In the genomic region with DNA sequence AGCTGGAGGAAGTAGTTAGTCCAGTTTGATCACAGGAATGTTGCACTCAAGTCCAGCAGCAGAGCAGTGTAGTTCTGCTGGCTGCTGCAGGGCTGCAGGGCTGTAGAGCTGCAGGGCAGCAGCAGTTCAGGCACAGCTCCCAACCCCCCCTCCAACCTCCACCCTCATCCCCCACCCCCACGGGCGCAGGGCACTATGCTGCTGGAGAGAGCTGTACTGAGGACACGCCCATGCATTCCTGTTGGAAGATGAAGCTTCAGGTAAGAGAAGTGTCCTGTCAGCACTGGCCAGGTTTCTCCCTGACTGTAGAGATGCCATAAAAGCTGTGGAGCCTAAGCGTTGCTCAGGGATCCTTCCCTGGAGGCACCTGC, we compare ENCODE assay signal across 9 mouse cellular contexts. TPM values are rescaled to one million over a fixed set of nuclear protein-coding genes. Genes with fewer than 3 reads are reported as not detected.
DNase-seq lines count a peak whose midpoint lies in the region; ATAC-seq and TF ChIP-seq lines count a peak whose summit lies in the region.
"Had no signal": no experiment of that assay in that cellular context is flagged by ENCODE, and none has a peak within 500 bp of the region (broad histone marks: within the 10 kb centered on the region; RNA-seq: fewer than 3 reads in every experiment).

No protein-coding gene starts in this region.

- H3K36me3 ChIP-seq in heart, embryonic 11.5 days (ENCODE audit: control insufficient read depth, insufficient read depth, low read length): no peaks in the 10 kb centered on the region
- no peaks in the 10 kb centered on the region for H3K36me3 ChIP-seq in forebrain, embryonic 12.5 days (replicated peaks)
- H3K36me3 ChIP-seq in midbrain, embryonic 16.5 days (ENCODE audit: control insufficient read depth, insufficient read depth, low read length): no peaks in the 10 kb centered on the region
- H3K36me3 ChIP-seq in heart, adult 2 months (ENCODE audit: control insufficient read depth, insufficient read depth, low read length): no peaks in the 10 kb centered on the region; the same call in 1 of the 2 replicates
- H3K36me3 ChIP-seq: limb, embryonic 15.5 days had no signal

- ATAC-seq in heart, embryonic 11.5 days (replicated peaks; ENCODE audit: insufficient number of reproducible peaks, low FRiP score, low TSS enrichment): 0 out of 2 replicates have a peak, but pooled peaks have one; percentile 35
- ATAC-seq in forebrain, embryonic 12.5 days (ENCODE audit: low FRiP score): peak; percentile 68
- peak; percentile 70 for ATAC-seq in midbrain, embryonic 16.5 days

- H3K9me3 ChIP-seq in heart, embryonic 11.5 days (replicated peaks; ENCODE audit: control insufficient read depth, low read length): no peaks in the 10 kb centered on the region
- no peaks in the 10 kb centered on the region for H3K9me3 ChIP-seq in forebrain, embryonic 12.5 days
- H3K9me3 ChIP-seq in midbrain, embryonic 16.5 days (replicated peaks; ENCODE audit: control insufficient read depth, low read length, poor library complexity, severe bottlenecking): no peaks in the 10 kb centered on the region
- H3K9me3 ChIP-seq: limb, embryonic 15.5 days had no signal

- intact Hi-C loops in heart, postnatal 14 days (cut with DNase I): no loop called here
- intact Hi-C loops in heart, adult 2 months (cut with DNase I): no loop called here

- H3K9ac ChIP-seq in heart, embryonic 11.5 days (ENCODE audit: low read depth, low read length): no peak overlapping the region
- peak overlapping the region; percentile 12; the same call in 1 of the 2 replicates for H3K9ac ChIP-seq in forebrain, embryonic 12.5 days
- peak overlapping the region; percentile 52 for H3K9ac ChIP-seq in midbrain, embryonic 16.5 days (ENCODE audit: low read depth, low read length)
- no peak overlapping the region for H3K9ac ChIP-seq in heart, adult 2 months (ENCODE audit: low read depth, low read length)
- H3K9ac ChIP-seq: limb, embryonic 15.5 days had no signal

- no peak overlapping the region for H3K4me2 ChIP-seq in heart, embryonic 11.5 days
- peak overlapping the region; percentile 22; the same call in 1 of the 2 replicates for H3K4me2 ChIP-seq in forebrain, embryonic 12.5 days
- H3K4me2 ChIP-seq in midbrain, embryonic 16.5 days (ENCODE audit: low read length): peak overlapping the region; percentile 44
- H3K4me2 ChIP-seq: limb, embryonic 15.5 days had no signal

- no peak for TF ChIP-seq POLR2A in heart, adult 2 months (IDR thresholded peaks at IDR 0.05; ENCODE audit: insufficient read depth, low read depth, low read length)

- 24% methylated on average over 4 of the region's 4 CpGs for WGBS in heart, embryonic 11.5 days (ENCODE audit: insufficient replicate concordance)
- WGBS in forebrain, embryonic 12.5 days: 27% methylated on average over 4 of the region's 4 CpGs
- 20% methylated on average over 4 of the region's 4 CpGs for WGBS in midbrain, embryonic 16.5 days
- WGBS in heart, adult 2 months: 64% methylated on average over 4 of the region's 4 CpGs

- H3K27me3 ChIP-seq in heart, embryonic 11.5 days (ENCODE audit: control insufficient read depth, insufficient read depth, low read length): no peaks in the 10 kb centered on the region
- H3K27me3 ChIP-seq in forebrain, embryonic 12.5 days: no peaks in the 10 kb centered on the region
- H3K27me3 ChIP-seq in midbrain, embryonic 16.5 days (ENCODE audit: control insufficient read depth, insufficient read depth, low read depth, low read length): no peaks in the 10 kb centered on the region
- H3K27me3 ChIP-seq in heart, adult 2 months (ENCODE audit: control insufficient read depth, insufficient read depth, low read length): no peaks in the 10 kb centered on the region
- H3K27me3 ChIP-seq: limb, embryonic 15.5 days had no signal

- H3K79me2 ChIP-seq in heart, adult 2 months (replicated peaks; ENCODE audit: control insufficient read depth, insufficient read depth, low read length): no peaks in the 10 kb centered on the region

- TF ChIP-seq EP300 in heart, adult 2 months (IDR thresholded peaks at IDR 0.05; ENCODE audit: insufficient read depth, low read depth, low read length): no peak

- no peak for DNase-seq in heart, postnatal 14 days
- DNase-seq in kidney, adult 9 months: peak; percentile 72
- no peak for DNase-seq in frontal cortex, postnatal 25 days (ENCODE audit: low spot score in 2 of 2)
- no peak for DNase-seq in heart, adult 2 months
- no peak for DNase-seq in thymus, postnatal 14 days

- no peak overlapping the region for H3K27ac ChIP-seq in heart, embryonic 11.5 days (ENCODE audit: low read depth, low read length)
- peak overlapping the region; percentile 36; the same call in 1 of the 2 replicates for H3K27ac ChIP-seq in forebrain, embryonic 12.5 days
- H3K27ac ChIP-seq in midbrain, embryonic 16.5 days (ENCODE audit: low read length): peak overlapping the region; percentile 76
- no peak overlapping the region for H3K27ac ChIP-seq in heart, adult 2 months
- H3K27ac ChIP-seq: limb, embryonic 15.5 days had no signal

- H3K4me3 ChIP-seq in heart, embryonic 11.5 days (ENCODE audit: low read depth, low read length): no peak overlapping the region
- H3K4me3 ChIP-seq in forebrain, embryonic 12.5 days (replicated peaks): no peak overlapping the region
- peak overlapping the region; percentile 6; the same call in 1 of the 2 replicates for H3K4me3 ChIP-seq in midbrain, embryonic 16.5 days (ENCODE audit: low read depth, low read length)
- no peak overlapping the region for H3K4me3 ChIP-seq in heart, adult 2 months
- H3K4me3 ChIP-seq: limb, embryonic 15.5 days had no signal

- no peak for TF ChIP-seq CTCF in heart, adult 2 months (IDR thresholded peaks at IDR 0.05)

- H3K4me1 ChIP-seq in heart, embryonic 11.5 days (ENCODE audit: control insufficient read depth, insufficient read depth, low read length): peaks cover 13% of the 10 kb centered on the region
- H3K4me1 ChIP-seq in forebrain, embryonic 12.5 days: peaks cover 24% of the 10 kb centered on the region
- H3K4me1 ChIP-seq in midbrain, embryonic 16.5 days (ENCODE audit: control insufficient read depth, insufficient read depth, low read length): peaks cover 25% of the 10 kb centered on the region
- H3K4me1 ChIP-seq in heart, adult 2 months (ENCODE audit: control insufficient read depth, insufficient read depth, low read length): no peaks in the 10 kb centered on the region
- H3K4me1 ChIP-seq: limb, embryonic 15.5 days had no signal

RNA-seq across cellular contexts. Expression of a gene that starts 48.2 kb away (rescaled TPM):
- 25.2 and 31.9 TPM in 2 replicates for polyA plus RNA-seq in heart, embryonic 11.5 days (2014; fragmentation: Nextera tagmentation; extraction: Ambion mirVana)
- total RNA-seq in heart, postnatal 14 days (2021): 10 to 100 TPM; 39.5 to 46.6 TPM
- polyA plus RNA-seq in forebrain, embryonic 12.5 days (2016; fragmentation: Nextera tagmentation; extraction: Ambion mirVana): 52.2 and 54.7 TPM in 2 replicates
- 66.9 and 67.8 TPM in 2 replicates for polyA plus RNA-seq in midbrain, embryonic 16.5 days (2015; fragmentation: Nextera tagmentation; extraction: Ambion mirVana)
- total RNA-seq in heart, adult 2 months (2021): 10 to 100 TPM; 38.4 to 43.9 TPM
- 27.8 and 46.2 TPM in 2 replicates for polyA plus RNA-seq in heart, adult 2 months (2012; rRNA removed)

Comparison
In these comparisons a context has a peak if more than half of its experiments do, and no peak if none do; other contexts are left out.
1. H3K27ac ChIP-seq: peak in forebrain, embryonic 12.5 days (single experiment) and midbrain, embryonic 16.5 days (single experiment); none in heart, embryonic 11.5 days (single experiment) and heart, adult 2 months (single experiment).
2. H3K9ac ChIP-seq: peak in forebrain, embryonic 12.5 days (single experiment) and midbrain, embryonic 16.5 days (single experiment); none in heart, embryonic 11.5 days (single experiment) and heart, adult 2 months (single experiment).
3. Peak in every context shown above with its lines, with median percentiles within 50 percentile points of each other: ATAC-seq.